Mouse (Mus musculus) adrenal gland, adult (tissue): Measurements from ENCODE around the gene Ehbp1.

Experiments
- DNase-seq, 2 experiments: peaks; one replicate each; pipeline ENCODE4 v3.0.0; 2022 to 2023; ENCODE audit warnings: low spot score in 1 of 2; ENCODE audit not compliant: inconsistent age in 2 of 2

Gene Ehbp1

DNA sequence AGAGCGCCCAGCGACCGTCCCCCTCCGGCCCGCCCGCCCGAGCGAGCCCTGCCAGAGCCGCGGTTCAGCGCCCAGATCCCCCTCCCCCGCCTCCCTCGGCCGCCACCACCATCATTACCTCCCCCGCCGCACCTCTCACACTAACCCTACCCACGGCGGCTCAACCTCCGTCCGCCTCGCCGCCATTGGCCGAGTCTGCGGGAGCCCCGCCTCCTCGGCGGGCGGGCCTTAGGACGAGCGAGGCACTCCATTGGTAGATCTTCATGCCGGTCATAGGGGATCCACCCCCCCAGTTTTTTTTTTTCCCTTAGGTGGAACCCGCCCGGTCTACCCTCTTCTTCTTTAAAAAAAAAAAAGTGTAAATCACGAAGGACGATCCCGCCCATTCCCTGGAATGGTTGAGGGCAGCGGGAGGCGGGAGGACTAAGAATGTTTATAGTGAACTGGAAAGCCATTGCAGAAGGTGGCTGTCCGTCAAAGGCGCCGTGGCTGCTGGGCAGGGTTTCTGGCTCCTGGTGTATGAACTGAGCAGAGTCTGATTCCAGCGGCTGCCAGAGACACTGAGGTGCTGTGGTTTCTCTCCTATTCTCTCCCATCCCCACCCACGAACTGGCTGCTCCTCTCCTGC lies 55.1 kb downstream of the Ehbp1 start:
- peak; percentile 97 to 99 for DNase-seq

DNA sequence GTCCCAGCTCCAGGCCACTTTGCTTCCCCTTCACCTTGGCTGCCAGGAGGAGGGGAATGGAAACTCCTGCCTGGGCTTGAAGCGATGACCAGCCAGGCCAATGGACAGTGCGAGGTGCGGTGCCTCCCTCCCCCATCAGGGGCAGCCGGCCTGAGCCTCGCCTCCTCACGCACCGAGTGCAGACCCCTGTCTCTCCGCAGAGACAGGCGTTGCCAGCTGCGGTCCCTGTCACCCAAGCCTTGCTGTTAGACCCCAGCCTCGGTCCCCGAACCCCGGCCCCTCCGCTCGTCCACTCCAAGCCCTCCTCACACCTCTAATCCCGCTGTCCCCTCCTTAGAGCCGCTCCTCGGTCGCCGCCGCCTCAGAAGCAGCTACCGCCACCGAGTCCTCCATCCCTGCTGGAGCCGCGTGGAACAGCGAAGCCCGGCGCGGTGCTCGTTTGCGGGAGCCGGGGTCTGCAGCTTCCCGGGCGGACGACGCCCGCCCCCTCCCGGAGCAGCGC lies 55.7 kb downstream of the Ehbp1 start:
- peak; percentile 78 to 88 for DNase-seq

DNA sequence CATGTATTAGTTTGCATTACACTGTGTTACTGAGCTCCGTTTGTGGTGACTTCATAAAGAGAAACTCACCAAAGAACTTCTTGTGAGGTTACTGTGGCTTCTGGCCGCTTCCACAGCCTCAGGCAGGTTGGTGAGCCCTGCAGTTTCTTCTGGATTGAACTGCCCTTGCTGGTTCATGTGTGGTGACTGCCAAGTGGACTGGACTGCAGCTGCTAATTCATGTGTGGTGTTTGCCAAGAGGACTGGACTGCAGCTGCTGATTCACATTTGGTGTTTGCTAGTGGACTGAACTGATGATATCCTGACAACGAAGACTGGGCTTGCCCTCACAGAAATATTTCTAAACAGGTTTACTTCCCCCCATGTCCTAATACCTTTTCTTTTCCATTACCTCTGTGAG lies 65.4 kb downstream of the Ehbp1 start:
- DNase-seq, result peak in 1 of 2 experiments; percentile 36

DNA sequence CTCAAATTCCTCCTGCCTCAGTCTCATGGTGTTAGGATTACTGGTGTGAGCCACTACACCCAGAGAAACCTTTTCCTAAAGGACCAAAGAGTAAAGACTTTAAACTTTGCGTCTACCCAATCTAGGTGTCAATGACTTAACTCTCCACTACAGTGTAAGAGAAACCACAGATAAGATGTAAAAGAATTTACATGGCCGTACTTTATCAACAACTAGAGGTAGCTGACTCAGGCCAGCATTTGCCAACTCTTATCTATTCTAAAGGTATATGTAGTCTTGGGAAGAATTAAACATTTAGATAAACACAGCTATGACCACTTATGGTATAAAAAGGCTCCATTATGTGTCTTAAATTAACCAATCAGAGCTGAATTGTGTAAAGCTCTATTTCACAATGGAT lies 67.9 kb downstream of the Ehbp1 start:
- no peak for DNase-seq

DNA sequence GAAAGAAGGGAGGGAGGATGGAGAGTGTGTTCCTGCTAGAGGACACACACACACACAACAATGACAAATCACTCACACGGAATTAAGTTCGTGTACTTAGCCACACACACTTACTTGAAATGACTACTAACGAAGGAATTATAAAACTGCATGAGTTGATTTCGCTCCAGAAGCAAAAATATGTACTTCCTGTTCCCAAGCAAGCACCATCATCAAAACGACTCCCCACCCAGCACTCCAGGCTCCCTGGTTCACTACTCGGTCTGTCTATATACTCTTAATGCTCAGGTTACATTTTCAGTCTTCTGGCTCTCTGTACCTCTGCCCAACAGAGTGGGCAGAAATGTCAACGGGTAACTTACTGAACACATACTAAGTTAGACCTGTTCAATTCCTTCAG lies 68.7 kb downstream of the Ehbp1 start:
- no peak for DNase-seq

DNA sequence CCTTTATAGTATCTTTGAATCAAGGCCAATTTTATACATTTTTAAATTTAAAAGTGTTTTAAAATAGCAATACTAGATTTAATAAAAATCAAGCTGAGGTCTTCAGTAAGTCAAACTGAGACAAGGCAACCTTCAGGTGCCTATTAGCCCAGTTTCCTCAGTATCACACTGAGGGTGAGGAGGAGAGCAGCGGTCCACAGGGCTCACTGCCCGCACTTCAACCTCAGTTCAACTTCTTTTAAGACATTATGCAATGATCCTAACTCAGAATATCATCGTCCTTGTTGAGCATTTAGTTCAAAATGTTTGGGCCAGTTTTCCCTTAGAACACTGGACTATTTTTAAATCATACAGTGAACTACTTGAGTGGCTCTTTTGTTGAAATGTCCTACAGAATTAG lies 70.2 kb downstream of the Ehbp1 start:
- DNase-seq, result no peak

DNA sequence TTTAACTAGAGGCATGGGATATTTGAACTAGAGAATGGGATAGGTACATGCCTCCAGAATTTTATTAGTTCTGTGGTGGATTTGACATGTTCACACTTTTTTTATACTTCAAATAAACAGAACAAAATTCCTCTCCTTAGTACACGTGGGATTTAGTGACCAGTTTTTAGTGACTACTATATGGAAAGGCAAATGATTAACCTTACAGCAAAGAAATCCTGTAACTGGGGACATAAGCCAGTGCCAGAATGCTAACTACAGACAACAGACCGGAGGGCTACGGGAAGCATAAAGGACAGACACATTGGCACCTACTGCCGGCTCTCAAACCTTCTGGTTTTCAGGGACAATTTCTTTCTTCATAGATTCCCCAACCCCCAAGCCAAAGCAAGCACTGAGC lies 72.4 kb downstream of the Ehbp1 start:
- no peak for DNase-seq

DNA sequence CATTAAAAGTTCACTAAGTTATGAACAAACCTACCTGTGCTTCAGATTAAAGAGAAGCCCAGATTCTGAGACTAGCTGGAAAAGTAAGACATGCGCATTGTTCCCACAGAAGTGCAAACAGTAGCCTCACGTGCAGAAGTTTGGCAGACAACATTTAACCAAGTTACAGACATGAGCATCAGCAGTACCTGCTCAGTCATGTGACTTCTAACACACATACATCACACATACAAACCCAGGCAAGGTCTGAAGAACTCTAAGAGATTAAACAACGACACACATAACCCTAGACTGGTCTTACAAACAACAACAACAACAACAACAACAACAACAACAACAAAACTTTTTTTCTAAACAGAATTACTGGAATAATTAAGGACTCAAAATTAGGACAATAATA lies 72.9 kb downstream of the Ehbp1 start:
- no peak for DNase-seq

DNA sequence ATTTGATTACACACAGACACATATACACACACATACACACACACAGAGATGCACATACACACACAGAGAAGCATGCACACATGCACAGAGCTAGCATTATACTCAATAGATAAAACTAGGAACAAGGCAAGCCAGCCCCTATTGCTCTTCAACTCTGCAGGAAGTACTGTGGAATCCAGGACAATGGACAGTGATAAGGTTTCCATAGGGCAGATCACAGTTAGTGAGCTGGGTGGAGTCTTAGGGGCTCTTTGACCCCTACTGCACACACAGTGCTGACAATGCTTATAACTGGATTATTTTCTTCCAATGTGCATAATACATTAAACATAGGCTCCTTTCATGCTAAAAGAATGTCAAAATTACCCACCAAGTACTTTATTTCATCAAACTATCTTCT lies 75.1 kb downstream of the Ehbp1 start:
- DNase-seq, result no peak

DNA sequence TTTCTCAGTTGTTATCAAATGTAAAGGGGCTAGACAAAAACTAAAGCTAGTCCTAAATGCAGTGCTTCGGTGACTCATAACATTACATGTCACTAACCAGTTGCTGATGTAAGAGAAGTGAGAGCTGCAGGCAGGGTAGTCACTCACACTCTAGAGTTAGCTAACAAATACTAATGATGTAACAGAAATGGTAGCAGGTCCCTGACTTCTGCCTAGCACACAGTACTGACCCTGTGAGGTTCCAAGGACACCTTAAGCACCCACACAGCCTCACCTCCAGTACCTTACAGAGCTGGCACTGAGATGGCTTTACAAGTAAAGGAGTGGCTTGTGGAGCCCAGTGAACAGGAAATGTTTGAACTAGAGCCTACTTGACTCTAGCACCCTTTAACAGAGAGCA lies 86.7 kb downstream of the Ehbp1 start:
- peak in 1 of 2 experiments; percentile 36 for DNase-seq

DNA sequence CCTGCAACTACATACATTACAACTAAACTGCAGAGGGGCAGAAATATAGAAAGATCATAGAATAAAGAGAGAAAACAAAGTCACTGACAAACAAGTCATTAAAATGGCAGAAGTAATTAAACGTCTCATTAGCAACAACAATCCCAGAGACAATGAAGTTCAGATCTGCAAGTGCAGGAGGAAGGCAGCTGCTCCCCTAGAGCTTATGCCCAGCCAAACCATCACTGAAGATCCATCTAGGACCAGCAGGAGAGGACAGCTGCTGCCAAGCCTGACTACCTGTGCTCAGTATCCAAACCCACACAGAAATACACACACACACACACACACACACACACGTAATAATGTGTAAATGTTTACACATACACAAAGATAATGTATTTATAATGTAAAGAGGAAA lies 92.7 kb downstream of the Ehbp1 start:
- DNase-seq, result no peak

DNA sequence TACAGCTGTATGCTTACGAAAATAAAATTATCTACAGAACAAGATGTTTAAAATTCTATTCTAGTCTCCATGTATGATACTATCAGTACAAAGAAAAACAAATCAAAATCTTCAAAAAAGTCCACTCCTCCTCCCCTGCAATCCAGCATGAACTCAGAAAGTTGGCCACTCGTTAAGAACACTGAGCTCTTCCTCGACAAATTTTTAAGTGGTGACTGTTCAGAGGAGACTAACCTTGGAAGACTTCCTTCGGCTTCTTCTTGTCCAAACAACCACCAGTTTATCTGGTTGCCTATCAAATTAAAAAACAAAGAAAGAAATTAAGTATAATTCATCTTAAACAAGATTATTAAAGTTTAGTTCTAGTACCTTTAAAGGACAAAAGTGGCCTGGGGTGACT lies 94.4 kb downstream of the Ehbp1 start:
- peak in 1 of 2 experiments; percentile 44 for DNase-seq

DNA sequence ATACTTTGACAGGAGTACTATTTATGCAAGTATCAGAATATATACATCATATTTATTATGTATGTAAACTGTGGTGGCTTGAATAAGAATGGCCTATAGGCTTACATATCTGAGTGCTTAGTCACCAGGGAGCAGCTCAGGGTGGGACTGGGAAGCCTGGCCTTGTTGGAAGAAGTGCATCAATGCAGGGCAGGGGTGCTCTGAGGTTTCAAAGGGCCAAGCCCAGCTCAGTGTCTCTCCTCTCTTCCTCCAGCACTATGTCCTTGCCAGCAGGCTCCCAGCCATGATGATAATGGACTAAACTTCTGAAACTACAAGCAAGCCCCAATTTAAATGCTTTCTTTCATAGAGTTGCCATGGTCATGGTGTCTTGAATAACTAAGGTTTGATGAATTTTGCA lies 95.0 kb downstream of the Ehbp1 start:
- DNase-seq, result no peak

DNA sequence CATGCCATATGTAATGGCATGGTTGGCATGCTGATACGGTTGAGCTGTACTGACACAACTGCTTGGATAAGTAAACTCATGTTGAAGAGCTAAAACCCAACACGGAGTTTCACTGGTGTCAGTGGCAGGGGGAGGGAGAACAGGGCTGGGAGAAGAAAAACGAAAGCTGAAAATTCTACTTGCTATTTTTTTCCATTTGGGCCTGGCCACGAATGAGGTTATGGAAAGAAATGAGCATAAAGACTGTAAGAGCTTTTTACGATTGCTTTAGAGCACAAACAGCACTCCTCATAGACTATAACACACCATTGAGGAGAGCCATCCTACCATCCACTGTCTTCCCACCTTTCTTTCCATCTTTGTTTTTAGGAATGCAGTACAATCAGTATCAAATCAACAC lies 106.5 kb downstream of the Ehbp1 start:
- DNase-seq, result no peak

DNA sequence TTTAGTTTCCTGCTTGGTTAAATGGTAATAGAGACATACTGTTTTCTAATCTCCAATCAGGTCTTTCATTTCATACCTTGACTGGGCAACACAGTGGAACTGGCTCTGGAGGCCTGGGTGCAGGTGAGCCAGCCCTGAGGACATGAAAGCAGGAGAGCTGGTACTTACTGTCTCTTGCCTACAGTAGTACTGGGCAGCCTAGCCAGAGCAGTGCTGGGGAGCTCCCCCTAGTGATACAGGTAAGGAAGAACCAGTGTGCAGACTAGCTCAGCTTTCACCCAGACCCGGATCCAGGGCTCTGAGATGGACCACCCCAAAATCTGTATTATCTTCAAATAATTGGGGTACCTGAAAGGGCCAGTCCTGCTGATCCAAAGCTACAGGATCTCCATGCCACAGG lies 107.4 kb downstream of the Ehbp1 start:
- DNase-seq, result peak in 1 of 2 experiments; percentile 59

DNA sequence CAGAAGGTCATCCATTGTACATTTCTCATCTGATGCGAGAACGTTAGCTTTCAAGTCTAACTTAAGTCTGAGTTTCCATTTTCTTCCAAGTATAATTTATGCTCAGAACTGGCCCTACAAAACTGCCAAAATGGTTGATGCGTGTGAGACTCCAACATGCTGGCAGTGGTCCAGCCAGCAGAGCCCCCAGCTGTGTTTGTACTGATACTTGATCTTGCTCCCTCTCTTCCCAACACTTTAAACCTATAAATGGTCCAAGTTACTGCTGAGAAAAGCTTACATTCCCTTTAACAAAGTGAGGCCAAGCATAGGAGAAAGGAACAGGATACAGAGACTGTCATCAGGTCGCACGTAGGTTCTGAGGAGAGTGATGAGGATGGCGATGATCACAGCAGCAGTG lies 111.2 kb downstream of the Ehbp1 start:
- DNase-seq, result no peak

DNA sequence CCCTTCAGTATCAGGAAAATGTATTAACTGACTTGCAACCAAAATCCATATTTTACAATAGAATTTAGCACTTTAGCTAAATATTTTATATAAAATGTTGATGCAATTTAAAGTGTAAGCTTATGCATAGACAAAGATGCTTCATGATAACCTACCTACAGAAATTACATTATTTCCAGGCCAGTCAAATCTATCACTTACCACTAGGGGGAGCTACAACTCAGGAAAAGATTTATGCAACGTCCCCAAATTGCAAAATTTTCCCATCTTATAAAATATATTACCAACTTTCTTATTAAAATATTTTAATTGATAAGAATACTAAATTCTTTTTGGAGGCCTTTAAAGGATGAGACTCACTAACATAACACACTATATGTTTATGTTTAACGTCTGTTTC lies 116.5 kb downstream of the Ehbp1 start:
- DNase-seq, result peak in 1 of 2 experiments; percentile 67

DNA sequence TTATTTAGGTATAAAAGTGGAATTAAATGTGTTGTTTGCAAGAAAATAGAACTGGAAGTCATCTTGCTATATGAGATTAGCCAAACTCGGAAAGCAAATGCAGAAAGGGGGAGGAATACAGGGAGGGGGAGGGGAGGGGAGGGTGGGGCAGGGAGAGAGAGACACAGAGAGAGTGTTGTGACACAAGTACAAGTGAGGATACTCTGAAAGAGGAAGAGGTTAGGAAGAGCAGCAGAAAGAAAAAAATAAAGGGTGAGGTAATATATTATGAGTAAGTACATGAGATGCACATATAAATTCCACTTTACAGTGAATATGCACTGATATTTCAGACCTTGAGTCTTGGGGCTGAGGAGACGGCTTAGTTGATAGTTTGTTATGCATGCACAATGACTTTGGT lies 123.9 kb downstream of the Ehbp1 start:
- DNase-seq, result no peak

DNA sequence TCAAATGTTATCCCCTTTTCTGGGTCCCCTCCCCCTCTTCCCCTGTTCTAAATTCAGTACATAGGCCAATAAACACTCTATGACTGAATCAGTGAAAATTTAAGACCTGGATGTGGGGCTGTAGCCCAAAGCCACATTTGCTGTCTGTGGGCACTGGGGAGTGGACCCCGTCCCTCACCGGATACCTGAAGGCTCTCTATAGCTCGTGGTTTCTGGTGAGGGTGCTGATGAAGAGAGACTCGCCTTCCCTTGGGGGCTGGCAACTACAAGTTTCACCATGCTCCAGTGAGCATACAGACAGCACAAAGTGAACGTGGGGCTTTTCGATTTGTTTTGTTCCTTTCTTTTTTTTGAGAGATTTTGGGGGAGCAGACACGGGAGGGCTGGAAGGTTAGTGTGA lies 125.2 kb downstream of the Ehbp1 start:
- DNase-seq, result no peak

DNA sequence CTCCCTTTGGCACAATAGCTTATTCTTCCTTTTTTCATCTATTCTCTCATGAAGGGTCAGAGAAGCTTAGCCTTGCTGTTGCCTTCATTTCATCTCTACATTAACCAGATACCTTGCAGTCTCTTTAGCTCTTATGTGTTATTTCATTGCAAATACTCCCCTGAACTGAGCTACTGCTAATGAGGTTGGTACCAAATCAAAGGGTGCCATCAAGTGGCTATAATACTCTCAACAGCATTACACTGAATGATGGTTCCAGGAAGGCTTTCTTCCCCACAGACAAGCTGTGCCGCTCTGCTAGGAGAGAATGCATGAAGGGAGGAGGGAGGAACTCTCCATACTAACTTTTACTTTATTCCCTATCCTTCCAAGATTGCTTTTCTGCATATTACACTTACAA lies 135.5 kb downstream of the Ehbp1 start:
- peak in 1 of 2 experiments; percentile 42 for DNase-seq

DNA sequence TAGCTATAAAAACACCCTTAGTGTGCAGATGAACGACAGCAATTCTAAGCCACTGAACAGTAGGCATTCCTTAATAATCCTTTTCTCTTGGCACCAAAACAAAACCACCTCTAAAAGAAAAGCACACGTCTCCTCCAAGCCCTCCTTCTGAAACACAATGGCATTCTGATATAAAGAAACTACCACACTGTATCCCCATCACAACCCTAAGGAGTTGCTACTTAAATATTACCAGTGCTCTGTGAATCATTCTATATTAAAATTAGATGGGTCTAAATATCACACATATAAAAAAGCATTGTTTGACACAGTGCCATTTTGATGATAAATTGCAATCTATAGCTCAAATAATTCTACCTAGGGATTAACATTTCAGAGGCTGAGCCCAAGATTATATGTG lies 135.9 kb downstream of the Ehbp1 start:
- DNase-seq, result no peak

DNA sequence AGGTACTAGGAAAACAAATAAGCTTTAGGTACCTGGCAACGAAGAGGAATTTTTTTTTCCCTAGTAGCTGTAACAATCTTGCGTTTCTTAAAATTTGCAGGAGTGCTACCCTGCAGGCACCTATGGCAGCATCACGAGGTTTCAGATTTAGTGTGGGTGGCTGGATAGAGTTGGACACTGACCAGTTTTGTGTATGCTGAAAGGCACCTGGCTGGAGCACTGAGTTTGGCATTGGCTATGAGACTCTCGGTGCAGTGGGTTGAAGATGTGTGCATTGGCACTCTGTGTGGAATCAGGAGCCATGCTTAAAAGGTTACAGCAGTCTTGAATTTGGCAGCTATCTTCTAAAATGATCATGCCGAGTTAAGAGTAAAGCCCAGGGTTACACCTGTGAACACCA lies 138.7 kb downstream of the Ehbp1 start:
- DNase-seq, result no peak

DNA sequence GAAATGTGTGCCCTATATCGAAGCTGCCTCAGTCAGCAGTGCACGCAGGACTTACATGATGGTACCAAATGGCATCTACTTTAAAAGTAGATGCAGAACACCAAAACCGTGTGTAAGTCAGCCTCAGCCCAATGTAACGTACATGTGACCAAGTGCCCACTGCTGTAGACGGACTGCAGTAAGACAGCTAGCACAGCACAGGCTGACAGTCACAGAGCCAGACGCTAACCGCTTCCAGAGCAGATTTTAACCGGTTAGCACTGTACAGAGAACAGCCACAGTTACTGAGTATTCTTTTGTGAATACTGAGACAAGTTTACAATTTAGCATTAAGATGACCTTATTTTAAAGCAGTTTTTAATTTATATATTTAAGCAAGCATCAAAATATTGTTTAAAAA lies 141.0 kb downstream of the Ehbp1 start:
- DNase-seq, result no peak
